Mouse (Mus musculus): Measurements from ENCODE around the gene Psma7.

DNA sequence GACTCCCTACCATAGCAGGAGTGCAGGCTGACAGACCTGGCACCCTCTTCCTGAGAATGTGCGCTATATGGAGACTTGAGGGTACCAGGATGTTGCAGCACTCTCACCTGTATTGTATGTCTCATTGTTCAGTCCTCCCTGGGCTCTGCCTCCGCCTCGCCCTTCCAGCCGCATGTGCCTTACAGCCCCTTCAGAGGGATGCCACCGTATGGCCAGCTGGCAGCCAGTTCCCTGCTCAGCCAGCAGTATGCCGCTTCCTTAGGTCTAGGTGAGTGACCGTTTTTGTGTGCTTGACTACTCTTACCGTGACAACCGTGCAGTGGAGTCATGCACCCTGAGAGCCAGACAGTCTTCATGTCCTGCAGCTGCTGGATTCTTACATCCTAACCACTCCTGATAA is 14.5 kb downstream of the Psma7 start:
- TF ChIP-seq CTCF (IDR thresholded peaks at IDR 0.05; ENCODE audit: control insufficient read depth, insufficient read depth, insufficient read length), result no peak
- no peak for TF ChIP-seq USF1 (IDR thresholded peaks at IDR 0.05; ENCODE audit: low read depth)
- TF ChIP-seq MAX (IDR thresholded peaks at IDR 0.05), result no peak
- TF ChIP-seq CEBPB (IDR thresholded peaks at IDR 0.05; ENCODE audit: low read depth), result no peak
- TF ChIP-seq MYOG (IDR thresholded peaks at IDR 0.05; ENCODE audit: control insufficient read depth, extremely low read depth, insufficient read length), result no peak
- TF ChIP-seq FOSL1 (IDR thresholded peaks at IDR 0.05; ENCODE audit: insufficient read depth, low read length, poor library complexity, severe bottlenecking), result no peak
- TF ChIP-seq MYOD1 (IDR thresholded peaks at IDR 0.05; ENCODE audit: control insufficient read depth, insufficient read length, low read depth), result no peak
